Mouse (Mus musculus): ENCODE measurements around the gene Tmem175. TPM values are rescaled to one million over a fixed set of nuclear protein-coding genes. Genes with fewer than 3 reads are reported as not detected.

The Tmem175 gene
- polyA plus RNA-seq, 1 experiment from 2014 or later = 20.7 TPM

GRCm38 (mm10) chr5:108660632-108661268, 31.2 kb downstream of the Tmem175 start:
- peaks cover 22% of the 10 kb centered on the region; the same call in 1 of the 2 replicates for H3K79me2 ChIP-seq (ENCODE audit: inconsistent target)
- H3K4me3 ChIP-seq (ENCODE audit: inconsistent target) = peak overlapping the region; percentile 92
- H3K36me3 ChIP-seq (ENCODE audit: inconsistent target) = peaks cover 21% of the 10 kb centered on the region; the same call in 1 of the 2 replicates
- WGBS (ENCODE audit: missing documents) = 16% methylated on average over 36 of the region's 36 CpGs
- no peak overlapping the region for H3K27ac ChIP-seq

GRCm38 (mm10) chr5:108662772-108663171, 33.2 kb downstream of the Tmem175 start:
- Histone ChIP-seq H3K79me2 (ENCODE audit: inconsistent target) (peaks cover 22% of the 10 kb centered on the region; the same call in 1 of the 2 replicates), H3K4me3 (ENCODE audit: inconsistent target) (no peak overlapping the region), H3K36me3 (ENCODE audit: inconsistent target) (peaks cover 2% of the 10 kb centered on the region; the same call in 1 of the 2 replicates), H3K27ac (no peak overlapping the region)
- 84% methylated on average over 4 of the region's 4 CpGs for WGBS (ENCODE audit: missing documents)

DNA sequence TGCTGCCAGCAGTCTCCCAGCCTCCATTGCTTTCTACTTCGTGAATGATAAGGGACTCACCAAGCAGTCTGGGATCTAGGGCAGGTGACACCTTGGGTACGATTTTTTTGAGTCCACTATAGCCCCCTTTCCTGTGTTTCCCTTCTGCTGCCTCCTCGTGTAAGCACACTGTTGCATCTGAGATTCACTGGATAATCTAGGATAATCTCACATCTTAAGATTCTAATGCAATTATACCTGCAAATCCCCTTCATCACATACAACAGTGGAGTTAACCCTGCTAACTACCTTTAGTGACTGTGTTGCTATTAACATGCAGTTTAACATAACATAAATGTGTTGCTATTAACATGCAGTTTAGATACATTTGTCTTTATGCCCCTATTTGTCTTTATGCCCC, 35.5 kb downstream of the Tmem175 start:
- Histone ChIP-seq H3K36me3 (ENCODE audit: inconsistent target) (no peaks in the 10 kb centered on the region), H3K27ac (no peak overlapping the region), H3K79me2 (ENCODE audit: inconsistent target) (peaks cover 12% of the 10 kb centered on the region), H3K4me3 (ENCODE audit: inconsistent target) (no peak overlapping the region)
- WGBS (ENCODE audit: missing documents) = 76% methylated on average over 3 of the region's 3 CpGs

GRCm38 (mm10) chr5:108667370-108667769, 37.8 kb downstream of the Tmem175 start:
- Histone ChIP-seq H3K79me2 (ENCODE audit: inconsistent target) (peaks cover 22% of the 10 kb centered on the region), H3K4me3 (ENCODE audit: inconsistent target) (no peak overlapping the region), H3K36me3 (ENCODE audit: inconsistent target) (peaks cover 16% of the 10 kb centered on the region), H3K27ac (no peak overlapping the region)
- WGBS (ENCODE audit: missing documents) = 89% methylated on average over 2 of the region's 2 CpGs

DNA sequence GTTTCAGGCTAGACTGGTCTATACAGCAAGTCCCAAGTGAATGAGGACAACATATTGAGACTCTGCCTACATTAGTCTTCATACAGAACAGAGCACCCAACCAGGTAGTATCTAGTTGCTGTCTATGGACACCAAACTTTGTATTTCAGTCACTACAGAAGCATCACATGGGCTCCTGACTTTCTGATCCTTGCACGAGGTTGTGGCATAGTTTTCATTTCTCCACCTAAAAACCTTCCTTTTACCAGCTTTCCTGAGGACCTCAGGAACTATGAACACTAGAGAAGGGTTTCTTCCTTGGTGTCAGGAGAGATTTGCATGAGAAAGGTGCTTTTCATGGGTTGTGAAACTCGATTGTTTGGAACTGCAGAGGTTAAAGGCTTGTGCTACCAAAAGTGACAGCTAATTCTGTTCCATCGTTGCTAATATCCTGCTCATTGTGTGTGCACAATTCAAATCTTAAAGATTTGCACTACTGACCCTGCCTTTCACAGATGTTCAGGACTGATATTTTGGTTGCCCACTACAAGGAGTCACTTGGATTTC, 38.9 kb downstream of the Tmem175 start:
- peaks cover 27% of the 10 kb centered on the region for H3K36me3 ChIP-seq (ENCODE audit: inconsistent target)
- H3K4me3 ChIP-seq (ENCODE audit: inconsistent target) = peak overlapping the region; percentile 80; the same call in 1 of the 2 replicates
- peaks cover 22% of the 10 kb centered on the region for H3K79me2 ChIP-seq (ENCODE audit: inconsistent target)
- peak overlapping the region; percentile 95 for H3K27ac ChIP-seq
- WGBS (ENCODE audit: missing documents) = 17% methylated on average over 3 of the region's 3 CpGs

GRCm38 (mm10) chr5:108668977-108669936, 39.7 kb downstream of the Tmem175 start, which contains the start of gene Dgkq:
Gene Dgkq, minus strand, starts transcription at chr5:108669672.
- 4% methylated on average over 43 of the region's 43 CpGs for WGBS (ENCODE audit: missing documents)
- Histone ChIP-seq H3K4me3 (ENCODE audit: inconsistent target) (peak within 1 kb of the TSS; percentile 80), H3K79me2 (ENCODE audit: inconsistent target) (peaks cover 22% of the 10 kb centered on the region), H3K27ac (peak within 1 kb of the TSS; percentile 95), H3K36me3 (ENCODE audit: inconsistent target) (peaks cover 31% of the 10 kb centered on the region)

DNA sequence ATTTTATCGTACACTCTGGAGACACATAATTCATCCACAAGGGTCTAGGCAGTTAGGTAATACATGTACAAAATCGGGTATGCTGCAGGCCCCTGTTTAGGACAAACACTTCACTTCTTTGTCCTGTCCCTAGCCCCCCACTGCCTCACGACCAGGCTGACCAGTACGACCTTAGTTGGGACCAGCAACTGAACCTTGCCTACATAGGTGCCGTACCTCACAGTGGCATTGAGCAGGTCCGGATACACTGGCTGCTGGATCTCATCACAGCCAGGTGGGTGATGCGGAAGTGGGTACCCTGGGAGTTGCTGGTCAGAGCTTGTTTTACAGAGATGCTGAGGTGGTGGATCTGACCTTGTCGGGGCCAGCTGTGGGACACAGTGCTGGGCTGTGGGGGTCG, 40.4 kb downstream of the Tmem175 start:
- peak overlapping the region; percentile 95 for H3K27ac ChIP-seq
- H3K4me3 ChIP-seq (ENCODE audit: inconsistent target) = peak overlapping the region; percentile 80
- H3K79me2 ChIP-seq (ENCODE audit: inconsistent target) = peaks cover 22% of the 10 kb centered on the region
- 67% methylated on average over 9 of the region's 9 CpGs for WGBS (ENCODE audit: missing documents)
- H3K36me3 ChIP-seq (ENCODE audit: inconsistent target) = peaks cover 31% of the 10 kb centered on the region

- peaks cover 22% of the 10 kb centered on the region for H3K79me2 ChIP-seq (ENCODE audit: inconsistent target)
- H3K36me3 ChIP-seq (ENCODE audit: inconsistent target) = peaks cover 31% of the 10 kb centered on the region
- no peak overlapping the region for H3K4me3 ChIP-seq (ENCODE audit: inconsistent target)
- H3K27ac ChIP-seq = no peak overlapping the region
Measured at GRCm38 (mm10) chr5:108670785-108671184, 41.2 kb downstream of the Tmem175 start.

GRCm38 (mm10) chr5:108671757-108672156, 42.2 kb downstream of the Tmem175 start:
- H3K27ac ChIP-seq = no peak overlapping the region
- WGBS (ENCODE audit: missing documents) = 91% methylated on average over 11 of the region's 12 CpGs

DNA sequence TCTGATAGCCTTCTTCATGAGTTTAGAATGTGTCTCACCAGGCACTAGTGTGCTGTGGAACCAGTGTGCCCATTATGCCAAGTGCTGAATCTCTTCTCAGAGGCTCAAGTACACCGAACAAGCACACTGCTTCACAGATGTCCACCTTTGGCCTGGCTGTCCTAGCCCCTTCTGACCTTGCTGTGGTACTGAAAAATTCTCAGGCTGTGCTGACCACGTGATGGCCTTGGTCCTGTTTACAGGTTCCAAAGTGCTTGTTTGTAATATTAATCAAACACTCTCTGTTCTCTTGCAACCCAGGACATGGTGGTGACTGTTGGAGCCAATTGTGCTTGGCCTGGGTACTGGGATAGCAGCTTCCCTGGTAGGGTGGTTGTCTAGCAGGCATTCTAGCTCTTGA, 45.1 kb downstream of the Tmem175 start:
- Histone ChIP-seq H3K27ac (no peak overlapping the region), H3K79me2 (ENCODE audit: inconsistent target) (peaks cover 17% of the 10 kb centered on the region), H3K36me3 (ENCODE audit: inconsistent target) (peaks cover 31% of the 10 kb centered on the region), H3K4me3 (ENCODE audit: inconsistent target) (no peak overlapping the region)
- WGBS (ENCODE audit: missing documents) = 100% methylated on average over 2 of the region's 2 CpGs

More at GRCm38 (mm10) chr5:108671757-108672156, 42.2 kb downstream of the Tmem175 start:
- peaks cover 31% of the 10 kb centered on the region for H3K36me3 ChIP-seq (ENCODE audit: inconsistent target)
- H3K4me3 ChIP-seq (ENCODE audit: inconsistent target) = no peak overlapping the region
- H3K79me2 ChIP-seq (ENCODE audit: inconsistent target) = peaks cover 22% of the 10 kb centered on the region

GRCm38 (mm10) chr5:108675251-108675816, 45.8 kb downstream of the Tmem175 start, which contains the start of gene Slc26a1:
Gene Slc26a1, minus strand, starts transcription at chr5:108675569.
- no peak within 1 kb of the TSS for H3K4me3 ChIP-seq (ENCODE audit: inconsistent target)
- no peak within 1 kb of the TSS for H3K27ac ChIP-seq
- 91% methylated on average over 9 of the region's 9 CpGs for WGBS (ENCODE audit: missing documents)
- H3K79me2 ChIP-seq (ENCODE audit: inconsistent target) = peaks cover 9% of the 10 kb centered on the region; the same call in 1 of the 2 replicates
- H3K36me3 ChIP-seq (ENCODE audit: inconsistent target) = peaks cover 34% of the 10 kb centered on the region

DNA sequence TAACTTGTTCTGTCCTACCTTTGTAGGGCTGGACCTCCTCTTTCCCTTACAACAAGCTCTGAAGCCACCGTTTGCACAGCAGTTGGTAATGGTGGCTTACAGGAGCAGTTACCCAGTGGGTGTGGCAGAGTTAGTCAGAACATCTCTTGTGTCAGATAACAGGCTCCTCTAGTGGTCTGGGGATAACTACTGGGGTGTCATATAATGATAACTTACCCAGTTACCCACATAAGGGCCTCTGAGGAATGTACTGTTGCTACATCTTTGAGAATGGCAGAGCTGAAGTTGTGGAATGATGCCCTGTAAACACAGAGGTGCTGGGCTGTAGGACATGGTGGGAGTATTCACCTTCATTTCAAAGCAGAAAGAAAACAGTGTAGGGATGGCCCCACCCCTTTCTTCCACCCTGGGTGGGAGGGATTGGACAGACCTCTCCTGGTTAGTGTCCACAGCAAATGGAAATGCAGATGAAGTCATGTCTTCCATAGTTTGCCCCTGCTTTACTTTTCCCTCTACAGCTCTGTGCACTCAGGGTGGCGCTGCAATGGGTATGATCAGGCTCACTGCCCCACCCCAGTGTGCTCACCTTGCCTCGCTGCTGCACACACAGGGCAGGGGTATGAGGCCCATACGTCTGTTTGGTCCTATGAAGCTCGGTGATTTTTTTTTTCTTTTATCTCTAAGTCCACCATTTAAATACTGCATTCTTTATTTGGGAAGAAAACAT, 47.4 kb downstream of the Tmem175 start:
- Histone ChIP-seq H3K4me3 (ENCODE audit: inconsistent target) (no peak overlapping the region), H3K79me2 (ENCODE audit: inconsistent target) (no peaks in the 10 kb centered on the region; the same call in 1 of the 2 replicates), H3K27ac (no peak overlapping the region), H3K36me3 (ENCODE audit: inconsistent target) (peaks cover 34% of the 10 kb centered on the region)
- WGBS (ENCODE audit: missing documents) = 92% methylated on average over 5 of the region's 5 CpGs

DNA sequence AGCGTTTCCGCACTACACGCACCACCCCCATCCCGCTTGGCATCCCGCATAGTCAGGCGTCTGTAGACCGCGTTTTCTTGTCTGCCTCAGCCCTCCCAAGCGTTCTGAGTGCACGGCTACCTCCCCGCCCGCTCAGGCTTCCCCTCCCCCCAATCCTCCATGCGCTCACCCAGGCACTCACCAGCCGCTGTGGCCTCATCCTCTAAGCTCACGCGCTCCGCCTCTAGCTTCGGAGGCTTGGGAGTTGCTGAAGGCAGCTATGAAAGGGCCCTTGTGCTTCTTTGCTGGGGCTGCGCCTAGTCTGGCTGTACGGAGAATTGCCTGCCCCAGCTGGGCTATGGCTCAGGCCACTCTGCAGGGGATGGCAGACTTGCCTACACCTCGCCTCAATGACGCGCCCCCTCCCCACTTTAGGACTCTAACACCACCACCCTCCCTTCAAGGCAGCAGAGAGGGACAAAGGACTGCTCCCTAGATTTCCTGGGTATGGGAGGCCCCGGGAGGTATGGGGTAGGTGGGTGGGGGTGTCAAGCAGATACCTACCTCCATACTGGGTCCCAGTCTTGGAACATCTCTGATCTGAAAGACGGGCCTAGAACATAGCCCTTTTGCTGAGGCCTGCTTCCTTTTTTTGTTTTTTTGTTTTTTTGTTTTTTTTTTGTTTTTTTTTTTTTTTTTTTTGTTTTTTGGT, 48.2 kb downstream of the Tmem175 start:
- no peak overlapping the region for H3K4me3 ChIP-seq (ENCODE audit: inconsistent target)
- H3K27ac ChIP-seq = no peak overlapping the region
- H3K36me3 ChIP-seq (ENCODE audit: inconsistent target) = peaks cover 27% of the 10 kb centered on the region
- no peaks in the 10 kb centered on the region; the same call in 1 of the 2 replicates for H3K79me2 ChIP-seq (ENCODE audit: inconsistent target)
- WGBS (ENCODE audit: missing documents) = 82% methylated on average over 25 of the region's 25 CpGs

Measured in macrophage (primary cell).